Comparison of ENCODE assay signal across 28 mouse cellular contexts in the genomic region with DNA sequence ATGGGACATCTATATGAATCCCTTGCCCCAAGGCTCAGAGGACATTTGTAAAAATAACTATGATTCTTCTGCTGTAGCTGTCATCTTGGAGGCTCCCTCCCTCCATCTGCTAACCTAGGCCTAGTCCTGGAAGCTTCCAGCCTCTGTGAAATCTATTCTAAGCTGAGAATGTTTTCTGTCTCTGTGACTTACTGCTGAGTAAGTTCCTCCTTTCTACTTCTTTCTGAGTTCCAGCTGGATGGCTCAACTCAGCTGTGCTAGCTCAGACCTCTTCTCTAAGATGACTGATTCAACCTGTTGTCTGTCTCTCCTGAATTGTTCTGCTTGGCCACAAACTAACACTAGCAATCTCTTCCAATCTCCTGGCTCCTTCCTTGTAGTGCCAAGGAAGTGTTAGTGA. TPM values are rescaled to one million over a fixed set of nuclear protein-coding genes. Genes with fewer than 3 reads are reported as not detected.
A peak's percentile ranks its signal among the peaks of the same experiment; 100 is the strongest.
DNase-seq lines count a peak whose midpoint lies in the region; ATAC-seq lines count a peak whose summit lies in the region.
"Had no signal": no experiment of that assay in that cellular context is flagged by ENCODE, and none has a peak within 500 bp of the region (broad histone marks: within the 10 kb centered on the region; RNA-seq: fewer than 3 reads in every experiment).

No protein-coding gene starts in this region.

- no peak overlapping the region for H3K4me3 ChIP-seq in liver, embryonic 13.5 days (replicated peaks)
- H3K4me3 ChIP-seq: embryonic facial prominence, embryonic 15.5 days; erythroblast, embryonic 14.5 days; forebrain, embryonic 10.5 days; heart, embryonic 12.5 days; hindbrain, embryonic 15.5 days had no signal

- H3K4me2 ChIP-seq in liver, embryonic 13.5 days: no peak overlapping the region
- H3K4me2 ChIP-seq: embryonic facial prominence, embryonic 15.5 days; heart, embryonic 12.5 days; hindbrain, embryonic 15.5 days had no signal

- DNase-seq in liver, embryonic 13.5 days: no peak
- no peak for DNase-seq in liver
- DNase-seq in A20 (ENCODE audit: low read depth, low spot score): peak; percentile 33
- peak; percentile 17 for DNase-seq in adipocyte (ENCODE audit: low spot score)
- DNase-seq in gastrocnemius, postnatal 10 days: no peak
- no peak for DNase-seq in heart, postnatal 10 days
- no peak for DNase-seq in gastrocnemius, adult 18-20 months (ENCODE audit: low spot score)
- DNase-seq: adrenal gland, postnatal 25 days; cerebellum, adult 11 months; cerebellum, adult 8-10 months; cerebellum, postnatal 14 days; embryo, embryonic 11 days; gastrocnemius, postnatal 25 days; heart, postnatal 36 days had no signal

- no peak overlapping the region for H3K9ac ChIP-seq in liver, embryonic 13.5 days
- H3K9ac ChIP-seq: embryonic facial prominence, embryonic 15.5 days; heart, embryonic 12.5 days; hindbrain, embryonic 15.5 days had no signal

- no peaks in the 10 kb centered on the region for H3K27me3 ChIP-seq in liver, embryonic 13.5 days
- H3K27me3 ChIP-seq: embryonic facial prominence, embryonic 15.5 days; heart, embryonic 12.5 days; hindbrain, embryonic 15.5 days had no signal

- H3K4me1 ChIP-seq in liver, embryonic 13.5 days (replicated peaks): peaks cover 79% of the 10 kb centered on the region

- ATAC-seq in liver, embryonic 13.5 days (ENCODE audit: low read depth): no peak
- 0 out of 2 replicates have a peak, but pooled peaks have one; percentile 32 for ATAC-seq in neutrophil, adult 5-6 weeks (ENCODE audit: extremely low read depth, insufficient number of reproducible peaks, low FRiP score, poor library complexity, severe bottlenecking)
- ATAC-seq: forebrain, embryonic 14.5 days had no signal

- no peaks in the 10 kb centered on the region for H3K9me3 ChIP-seq in liver, embryonic 13.5 days (replicated peaks)
- H3K9me3 ChIP-seq: embryonic facial prominence, embryonic 15.5 days; forebrain, embryonic 10.5 days; heart, embryonic 12.5 days; hindbrain, embryonic 15.5 days had no signal

- H3K36me3 ChIP-seq in liver, embryonic 13.5 days: no peaks in the 10 kb centered on the region
- H3K36me3 ChIP-seq: embryonic facial prominence, embryonic 15.5 days; forebrain, embryonic 10.5 days; heart, embryonic 12.5 days; hindbrain, embryonic 15.5 days had no signal

- peak overlapping the region; percentile 39; the same call in 1 of the 2 replicates for H3K27ac ChIP-seq in liver, embryonic 13.5 days
- H3K27ac ChIP-seq: embryonic facial prominence, embryonic 15.5 days; forebrain, embryonic 10.5 days; hindbrain, embryonic 15.5 days had no signal

- intact Hi-C loops in heart, postnatal 10 days (cut with DNase I): loop anchor here (5.0 kb wide), 1 partner anchor 324 kb away; no protein-coding TSS in a partner anchor

RNA-seq across cellular contexts. Expression of gene Treml4, which starts 14.3 kb away (rescaled TPM):
- 3.5 and 3.6 TPM in 2 replicates for polyA plus RNA-seq in liver, embryonic 13.5 days (2015; fragmentation: Nextera tagmentation; extraction: Ambion mirVana)
- 47.1 and 49.0 TPM in 2 replicates for total RNA-seq in neutrophil, adult 5-6 weeks (2017)
- total RNA-seq in gastrocnemius, postnatal 10 days (2021): under 1 TPM in 1 of 2 experiments, not detected in 1; 0.36 TPM
- total RNA-seq in heart, postnatal 10 days (2021): under 1 TPM; 0.14 to 0.97 TPM
- total RNA-seq in gastrocnemius, adult 18-20 months (2021): not detected
- total RNA-seq: common myeloid progenitor, adult 5-6 weeks; gastrocnemius, postnatal 25 days had no signal
- polyA plus RNA-seq: brain, embryonic 14.5 days; embryonic facial prominence, embryonic 11.5 days; forebrain, embryonic 10.5 days had no signal

RNA-seq across cellular contexts. Expression of gene Treml2, which starts 20.9 kb away (rescaled TPM):
- 4.4 and 5.5 TPM in 2 replicates for polyA plus RNA-seq in liver, embryonic 13.5 days (2015; fragmentation: Nextera tagmentation; extraction: Ambion mirVana)
- 145 and 151 TPM in 2 replicates for total RNA-seq in neutrophil, adult 5-6 weeks (2017)
- under 1 TPM in 1 of 2 experiments, not detected in 1; 0.18 TPM for total RNA-seq in gastrocnemius, postnatal 10 days (2021)
- total RNA-seq in heart, postnatal 10 days (2021): under 1 TPM; 0.42 to 0.69 TPM
- total RNA-seq in gastrocnemius, adult 18-20 months (2021): under 1 TPM in 1 of 2 experiments, not detected in 1; 0.12 TPM
- polyA plus RNA-seq: forebrain, embryonic 14.5 days had no signal

RNA-seq across cellular contexts. Expression of gene Trem3, which starts 30.8 kb away (rescaled TPM):
- polyA plus RNA-seq in liver, embryonic 13.5 days (2015; fragmentation: Nextera tagmentation; extraction: Ambion mirVana): 2.1 and 2.2 TPM in 2 replicates
- 140 and 149 TPM in 2 replicates for total RNA-seq in neutrophil, adult 5-6 weeks (2017)
- total RNA-seq in gastrocnemius, postnatal 10 days (2021): under 1 TPM in 1 of 2 experiments, not detected in 1; 0.27 TPM
- total RNA-seq in heart, postnatal 10 days (2021): not detected
- not detected for total RNA-seq in gastrocnemius, adult 18-20 months (2021)
- total RNA-seq: adrenal gland, postnatal 25 days; ES-E14; gastrocnemius, postnatal 25 days; heart, adult 8-10 months; heart, postnatal 36 days had no signal
- polyA plus RNA-seq: embryonic facial prominence, embryonic 15.5 days; erythroblast, embryonic 14.5 days; forebrain, embryonic 10.5 days; forebrain, embryonic 14.5 days; heart, embryonic 12.5 days; heart, embryonic 16.5 days; hindbrain, embryonic 11.5 days; hindbrain, embryonic 15.5 days had no signal

RNA-seq across cellular contexts. Expression of gene B430306N03Rik, which starts 37.6 kb away (rescaled TPM):
- 1.2 and 1.8 TPM in 2 replicates for polyA plus RNA-seq in liver, embryonic 13.5 days (2015; fragmentation: Nextera tagmentation; extraction: Ambion mirVana)
- 99.2 and 102 TPM in 2 replicates for total RNA-seq in neutrophil, adult 5-6 weeks (2017)
- total RNA-seq in gastrocnemius, postnatal 10 days (2021): under 1 TPM; 0.05 to 0.34 TPM
- total RNA-seq in heart, postnatal 10 days (2021): under 1 TPM in 1 of 2 experiments, not detected in 1; 0.15 TPM
- total RNA-seq in gastrocnemius, adult 18-20 months (2021): under 1 TPM in 1 of 2 experiments, not detected in 1; 0.05 TPM
- total RNA-seq: gastrocnemius, postnatal 25 days had no signal
- polyA plus RNA-seq: embryonic facial prominence, embryonic 11.5 days; forebrain, embryonic 14.5 days; hindbrain, embryonic 11.5 days had no signal

RNA-seq across cellular contexts. Expression of gene Trem1, which starts 45.8 kb away (rescaled TPM):
- 0.63 and 0.71 TPM in 2 replicates for polyA plus RNA-seq in liver, embryonic 13.5 days (2015; fragmentation: Nextera tagmentation; extraction: Ambion mirVana)
- total RNA-seq in neutrophil, adult 5-6 weeks (2017): 172 and 173 TPM in 2 replicates
- total RNA-seq in gastrocnemius, postnatal 10 days (2021): under 1 TPM in 1 of 2 experiments, not detected in 1; 0.11 TPM
- total RNA-seq in heart, postnatal 10 days (2021): under 1 TPM; 0.12 to 0.15 TPM
- total RNA-seq in gastrocnemius, adult 18-20 months (2021): not detected
- total RNA-seq: adrenal gland, postnatal 25 days; ES-E14; gastrocnemius, postnatal 25 days; heart, postnatal 36 days had no signal
- polyA plus RNA-seq: brain, embryonic 14.5 days; embryonic facial prominence, embryonic 15.5 days; erythroblast, embryonic 14.5 days; forebrain, embryonic 10.5 days; forebrain, embryonic 14.5 days; hindbrain, embryonic 11.5 days; hindbrain, embryonic 15.5 days had no signal

Comparison
In these comparisons a context has a peak if more than half of its experiments do, and no peak if none do; other contexts are left out.
1. DNase-seq: peak in A20 (single experiment) and adipocyte (single experiment); none in liver, embryonic 13.5 days (single experiment), liver (single experiment), gastrocnemius, postnatal 10 days (single experiment), heart, postnatal 10 days (0 of 2) and gastrocnemius, adult 18-20 months (single experiment).
2. RNA of gene Treml4, which starts 14.3 kb away (total RNA-seq): 47.1 to 49.0 TPM in neutrophil, adult 5-6 weeks; 0.14 to 0.97 TPM in heart, postnatal 10 days, 0.36 TPM in gastrocnemius, postnatal 10 days and not detected in gastrocnemius, adult 18-20 months; every median in the first group is over 10 times any median in the second.
3. RNA of gene Treml2, which starts 20.9 kb away (total RNA-seq): 145 to 151 TPM in neutrophil, adult 5-6 weeks; 0.42 to 0.69 TPM in heart, postnatal 10 days, 0.18 TPM in gastrocnemius, postnatal 10 days and 0.12 TPM in gastrocnemius, adult 18-20 months; every median in the first group is over 10 times any median in the second.
4. RNA of gene Trem3, which starts 30.8 kb away (total RNA-seq): 140 to 149 TPM in neutrophil, adult 5-6 weeks; 0.27 TPM in gastrocnemius, postnatal 10 days, not detected in heart, postnatal 10 days and not detected in gastrocnemius, adult 18-20 months; every median in the first group is over 100 times any median in the second.